Mouse (Mus musculus): ENCODE data around the gene Galnt18.

Galnt18 gene

GRCm38 (mm10) chr7:111636503-111636902 lies 143.3 kb downstream of the Galnt18 start:
- DNase-seq (ENCODE audit: low spot score): no peak

GRCm38 (mm10) chr7:111631265-111631664 lies 148.5 kb downstream of the Galnt18 start:
- no peak for DNase-seq (ENCODE audit: low spot score)

GRCm38 (mm10) chr7:111626232-111626631 lies 153.5 kb downstream of the Galnt18 start:
- DNase-seq (ENCODE audit: low spot score): no peak

GRCm38 (mm10) chr7:111625736-111626135 lies 154.0 kb downstream of the Galnt18 start:
- no peak for DNase-seq (ENCODE audit: low spot score)

GRCm38 (mm10) chr7:111616231-111616937 lies 163.4 kb downstream of the Galnt18 start:
- DNase-seq (ENCODE audit: low spot score): no peak

GRCm38 (mm10) chr7:111614471-111614870 lies 165.3 kb downstream of the Galnt18 start:
- DNase-seq (ENCODE audit: low spot score): no peak

- DNase-seq (ENCODE audit: low spot score): no peak
Observed at GRCm38 (mm10) chr7:111607476-111607875, 172.3 kb downstream of the Galnt18 start.

GRCm38 (mm10) chr7:111606091-111606490 lies 173.7 kb downstream of the Galnt18 start:
- DNase-seq (ENCODE audit: low spot score): no peak

GRCm38 (mm10) chr7:111605663-111606062 lies 174.1 kb downstream of the Galnt18 start:
- no peak for DNase-seq (ENCODE audit: low spot score)

- no peak for DNase-seq (ENCODE audit: low spot score)
Observed at GRCm38 (mm10) chr7:111604578-111605208, 175.1 kb downstream of the Galnt18 start.

GRCm38 (mm10) chr7:111603186-111603585 lies 176.6 kb downstream of the Galnt18 start:
- no peak for DNase-seq (ENCODE audit: low spot score)

GRCm38 (mm10) chr7:111601339-111602067 lies 178.3 kb downstream of the Galnt18 start:
- DNase-seq (ENCODE audit: low spot score): no peak

GRCm38 (mm10) chr7:111600756-111601155 lies 179.0 kb downstream of the Galnt18 start:
- DNase-seq (ENCODE audit: low spot score): no peak

- DNase-seq (ENCODE audit: low spot score): no peak
Observed at GRCm38 (mm10) chr7:111593680-111594079, 186.1 kb downstream of the Galnt18 start.

- no peak for DNase-seq (ENCODE audit: low spot score)
Observed at GRCm38 (mm10) chr7:111589506-111590125, 190.2 kb downstream of the Galnt18 start.

GRCm38 (mm10) chr7:111588291-111588781 lies 191.4 kb downstream of the Galnt18 start:
- DNase-seq (ENCODE audit: low spot score): no peak

- DNase-seq (ENCODE audit: low spot score): no peak
Observed at GRCm38 (mm10) chr7:111580547-111580946, 199.2 kb downstream of the Galnt18 start.

- no peak for DNase-seq (ENCODE audit: low spot score)
Observed at GRCm38 (mm10) chr7:111575096-111575495, 204.7 kb downstream of the Galnt18 start.

- DNase-seq (ENCODE audit: low spot score): no peak
Observed at GRCm38 (mm10) chr7:111572336-111572735, 207.4 kb downstream of the Galnt18 start.

GRCm38 (mm10) chr7:111566838-111567237 lies 212.9 kb downstream of the Galnt18 start:
- DNase-seq (ENCODE audit: low spot score): no peak

- no peak for DNase-seq (ENCODE audit: low spot score)
Observed at GRCm38 (mm10) chr7:111563316-111564110, 216.3 kb downstream of the Galnt18 start.

- DNase-seq (ENCODE audit: low spot score): no peak
Observed at GRCm38 (mm10) chr7:111560097-111560496, 219.7 kb downstream of the Galnt18 start.
